Mouse (Mus musculus): ENCODE data around the gene Fam151b.

DNA sequence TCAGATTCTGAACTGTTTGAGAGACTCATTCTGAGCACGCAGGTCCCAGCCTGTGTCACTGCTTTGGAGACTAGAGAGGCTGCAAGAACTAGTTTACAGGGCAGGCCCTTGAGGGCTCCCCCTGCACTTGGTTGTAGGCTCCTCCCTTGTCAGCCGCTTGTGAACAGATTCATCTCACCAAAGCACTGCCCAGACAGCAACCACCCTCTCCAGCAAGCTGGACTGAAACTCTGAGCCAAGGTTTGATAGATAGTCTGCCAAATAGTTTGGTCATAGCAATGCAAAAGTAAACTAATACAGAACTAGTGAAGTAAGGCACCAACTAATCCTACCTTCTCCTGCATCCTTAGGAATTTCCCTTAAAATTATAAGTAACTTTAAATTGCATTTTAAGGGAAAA lies 13.7 kb downstream of the Fam151b start:
- no peak for TF ChIP-seq CTCF (IDR thresholded peaks at IDR 0.05; ENCODE audit: low read depth)
- TF ChIP-seq EP300 (IDR thresholded peaks at IDR 0.05; ENCODE audit: low read depth): no peak
